Mouse (Mus musculus): ENCODE measurements at regions not wholly inside any gene's neighbourhood (a gene's known extent, or its start where the extent isn't known, plus 50 kb on each side); places are given as distances from the start of the nearest gene placed in this dataset.

DNA sequence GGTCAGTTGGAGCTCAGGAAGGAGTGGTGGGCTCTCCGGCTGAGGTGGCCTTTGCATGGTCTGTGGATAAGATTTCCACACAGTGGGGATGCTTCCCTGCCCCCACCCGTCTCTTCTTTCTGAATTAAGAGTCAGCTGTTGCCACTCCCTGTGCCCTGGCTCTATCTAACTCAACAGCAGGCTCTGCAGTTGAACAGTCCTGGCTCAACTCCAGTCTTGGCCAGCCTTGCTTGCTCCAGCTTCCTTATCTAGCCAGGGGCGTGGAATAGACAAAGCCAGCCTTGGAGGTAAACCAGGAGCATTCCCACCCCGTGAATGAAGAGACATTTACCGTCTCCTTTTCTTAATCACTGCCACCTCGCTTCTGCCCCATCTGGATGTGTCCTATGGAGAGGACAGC lies 89.7 kb downstream of the Mn1 start:
- H3K27ac ChIP-seq (replicated peaks; ENCODE audit: low read depth, low read length), result no peak overlapping the region
- H3K9me3 ChIP-seq (replicated peaks; ENCODE audit: control insufficient read depth, low read length), result no peaks in the 10 kb centered on the region
- H3K36me3 ChIP-seq (replicated peaks; ENCODE audit: control insufficient read depth, insufficient read depth, low read depth, low read length), result no peaks in the 10 kb centered on the region
- DNase-seq (ENCODE audit: low spot score), result no peak
- peaks cover 12% of the 10 kb centered on the region for H3K4me1 ChIP-seq (ENCODE audit: control insufficient read depth, insufficient read depth, low read length)
- no peak overlapping the region for H3K4me2 ChIP-seq (ENCODE audit: low read depth, low read length)
- H3K9ac ChIP-seq (replicated peaks; ENCODE audit: low read length), result no peak overlapping the region; the same call in 1 of the 2 replicates
- no peak for ATAC-seq (replicated peaks; ENCODE audit: insufficient number of reproducible peaks, low FRiP score, low TSS enrichment, low read depth)
- H3K27me3 ChIP-seq (ENCODE audit: control insufficient read depth, insufficient read depth, low read length), result no peaks in the 10 kb centered on the region
- 66% methylated on average over 6 of the region's 6 CpGs for WGBS
- no peak overlapping the region for H3K4me3 ChIP-seq (ENCODE audit: low read depth, low read length)

DNA sequence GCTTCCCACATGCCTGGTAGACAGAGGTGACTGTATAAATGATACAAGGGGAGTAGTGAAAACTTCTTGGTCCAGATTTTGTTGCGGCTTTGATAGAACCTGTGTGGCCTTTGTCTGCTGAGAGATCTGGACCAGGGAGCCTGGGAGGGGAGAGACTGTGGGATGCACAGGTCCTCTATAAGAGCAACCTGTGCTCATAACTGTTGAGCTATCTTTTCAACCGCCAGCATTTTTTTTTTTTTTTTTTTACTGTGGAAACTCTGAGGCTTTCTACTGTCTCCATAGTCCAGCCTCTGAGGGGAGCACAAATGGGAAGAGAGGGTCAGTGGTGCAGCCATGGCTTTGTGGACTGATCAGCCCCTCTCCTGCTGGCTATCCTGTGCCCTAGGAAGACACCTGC lies 90.2 kb downstream of the Mn1 start:
- WGBS, result 100% methylated on average over 2 of the region's 2 CpGs
- Histone ChIP-seq H3K27ac (replicated peaks; ENCODE audit: low read depth, low read length) (no peak overlapping the region), H3K9me3 (replicated peaks; ENCODE audit: control insufficient read depth, low read length) (no peaks in the 10 kb centered on the region), H3K27me3 (ENCODE audit: control insufficient read depth, insufficient read depth, low read length) (no peaks in the 10 kb centered on the region), H3K4me2 (ENCODE audit: low read depth, low read length) (no peak overlapping the region), H3K4me1 (ENCODE audit: control insufficient read depth, insufficient read depth, low read length) (peaks cover 12% of the 10 kb centered on the region), H3K36me3 (replicated peaks; ENCODE audit: control insufficient read depth, insufficient read depth, low read depth, low read length) (no peaks in the 10 kb centered on the region), H3K9ac (replicated peaks; ENCODE audit: low read length) (no peak overlapping the region), H3K4me3 (ENCODE audit: low read depth, low read length) (no peak overlapping the region)
- ATAC-seq (replicated peaks; ENCODE audit: insufficient number of reproducible peaks, low FRiP score, low TSS enrichment, low read depth), result no peak
- DNase-seq (ENCODE audit: low spot score), result no peak

DNA sequence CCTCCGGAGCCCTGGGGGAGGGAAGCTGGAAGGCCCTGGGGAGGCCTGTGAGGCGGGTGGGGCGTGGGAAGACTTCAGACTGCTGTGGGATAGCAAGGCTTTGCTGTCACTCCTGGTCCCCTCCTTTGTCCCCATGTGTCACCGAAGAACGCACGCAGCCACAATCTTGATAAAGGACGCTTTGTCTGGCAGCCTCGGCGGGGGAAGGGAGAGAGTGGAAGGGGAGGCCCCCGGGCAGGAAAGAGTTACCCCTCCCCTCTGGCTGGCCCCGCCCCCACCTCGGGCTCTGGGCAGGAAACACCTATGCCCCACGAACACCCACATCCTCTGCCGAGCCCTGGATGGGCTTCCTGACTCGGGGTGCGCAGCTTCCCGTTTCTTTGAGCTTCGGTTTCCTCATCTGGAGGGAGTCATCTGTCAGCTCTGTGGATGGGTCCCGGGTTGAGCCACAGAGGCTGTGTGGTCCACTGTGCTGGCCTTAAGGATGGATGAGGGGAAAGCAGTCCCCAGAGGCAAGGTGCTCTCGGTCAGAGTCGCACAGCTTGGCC lies 91.9 kb downstream of the Mn1 start:
- Histone ChIP-seq H3K4me1 (ENCODE audit: control insufficient read depth, insufficient read depth, low read length) (peaks cover 12% of the 10 kb centered on the region), H3K27me3 (ENCODE audit: control insufficient read depth, insufficient read depth, low read length) (no peaks in the 10 kb centered on the region), H3K27ac (replicated peaks; ENCODE audit: low read depth, low read length) (peak overlapping the region; percentile 66), H3K4me2 (ENCODE audit: low read depth, low read length) (peak overlapping the region; percentile 47), H3K4me3 (ENCODE audit: low read depth, low read length) (peak overlapping the region; percentile 20; the same call in 1 of the 2 replicates), H3K9ac (replicated peaks; ENCODE audit: low read length) (peak overlapping the region; percentile 51), H3K36me3 (replicated peaks; ENCODE audit: control insufficient read depth, insufficient read depth, low read depth, low read length) (no peaks in the 10 kb centered on the region), H3K9me3 (replicated peaks; ENCODE audit: control insufficient read depth, low read length) (no peaks in the 10 kb centered on the region)
- 1% methylated on average over 21 of the region's 21 CpGs for WGBS
- DNase-seq (ENCODE audit: low spot score) (peak; percentile 87), ATAC-seq (replicated peaks; ENCODE audit: insufficient number of reproducible peaks, low FRiP score, low TSS enrichment, low read depth) (peak; percentile 50)

DNA sequence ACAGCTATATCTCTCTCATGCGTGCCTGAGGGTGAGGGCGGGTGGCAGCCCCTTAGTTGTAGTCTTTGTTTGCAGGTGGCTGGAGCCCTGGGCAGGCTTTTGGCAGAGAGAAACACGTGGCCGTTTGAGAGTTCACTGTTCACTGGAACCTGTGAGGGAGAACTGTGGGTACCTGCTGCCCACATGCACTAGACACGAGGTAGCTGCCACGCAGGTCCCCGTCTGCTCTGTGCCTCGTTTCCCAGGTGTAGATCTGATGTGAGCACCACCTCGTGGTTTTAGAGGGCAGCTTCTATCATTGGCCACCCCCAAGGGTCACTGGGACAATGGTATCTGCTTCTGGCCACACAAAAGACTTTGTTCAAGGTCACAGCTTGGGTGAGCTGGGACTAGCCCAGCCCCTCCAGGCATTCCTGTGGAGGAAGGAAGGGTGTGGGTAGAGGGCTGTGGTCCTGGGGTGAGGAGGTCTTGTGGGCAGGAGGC lies 92.5 kb downstream of the Mn1 start:
- ATAC-seq (replicated peaks; ENCODE audit: insufficient number of reproducible peaks, low FRiP score, low TSS enrichment, low read depth), result peak; percentile 21; the same call in 1 of the 2 replicates
- Histone ChIP-seq H3K9ac (replicated peaks; ENCODE audit: low read length) (peak overlapping the region; percentile 51), H3K9me3 (replicated peaks; ENCODE audit: control insufficient read depth, low read length) (no peaks in the 10 kb centered on the region), H3K36me3 (replicated peaks; ENCODE audit: control insufficient read depth, insufficient read depth, low read depth, low read length) (no peaks in the 10 kb centered on the region), H3K27me3 (ENCODE audit: control insufficient read depth, insufficient read depth, low read length) (no peaks in the 10 kb centered on the region), H3K27ac (replicated peaks; ENCODE audit: low read depth, low read length) (no peak overlapping the region; the same call in 1 of the 2 replicates), H3K4me2 (ENCODE audit: low read depth, low read length) (peak overlapping the region; percentile 47), H3K4me3 (ENCODE audit: low read depth, low read length) (peak overlapping the region; percentile 20; the same call in 1 of the 2 replicates), H3K4me1 (ENCODE audit: control insufficient read depth, insufficient read depth, low read length) (peaks cover 12% of the 10 kb centered on the region)
- peak; percentile 23 for DNase-seq (ENCODE audit: low spot score)
- WGBS, result 10% methylated on average over 9 of the region's 9 CpGs

DNA sequence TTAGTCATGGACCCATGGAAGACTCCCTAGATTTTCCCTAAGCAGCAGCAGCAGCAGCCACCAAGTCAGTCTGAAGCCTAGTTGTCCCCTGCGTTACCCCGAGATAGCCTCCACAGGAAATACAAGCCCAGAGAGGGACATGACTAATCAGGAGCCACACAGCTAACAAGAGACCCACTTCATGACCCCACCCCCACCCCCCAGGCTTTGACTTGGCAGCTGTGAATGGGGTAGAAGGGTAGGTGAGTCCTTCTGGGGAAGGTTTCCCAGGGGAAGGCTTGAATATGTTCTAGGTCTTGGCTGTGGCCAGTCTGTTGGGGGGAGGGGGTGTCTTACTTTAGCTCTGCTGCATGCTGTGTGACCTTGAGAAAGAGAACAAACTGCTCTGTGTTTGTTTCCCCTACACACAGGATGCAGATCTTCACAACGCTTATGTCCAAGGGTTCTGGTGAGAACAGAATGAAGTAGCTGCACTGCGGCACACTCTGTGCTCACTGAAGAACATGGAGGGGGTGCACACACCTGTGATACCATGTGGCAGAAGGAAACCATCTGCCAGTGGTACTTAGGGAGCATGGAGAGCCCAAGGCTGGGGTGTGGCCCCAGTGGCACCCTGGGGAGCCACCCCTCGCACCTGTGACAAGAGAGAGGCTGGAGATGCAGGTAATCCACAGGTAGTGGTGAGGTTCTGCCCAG lies 93.2 kb downstream of the Mn1 start:
- Histone ChIP-seq H3K36me3 (replicated peaks; ENCODE audit: control insufficient read depth, insufficient read depth, low read depth, low read length) (no peaks in the 10 kb centered on the region), H3K4me1 (ENCODE audit: control insufficient read depth, insufficient read depth, low read length) (peaks cover 12% of the 10 kb centered on the region), H3K9ac (replicated peaks; ENCODE audit: low read length) (no peak overlapping the region), H3K27ac (replicated peaks; ENCODE audit: low read depth, low read length) (no peak overlapping the region), H3K9me3 (replicated peaks; ENCODE audit: control insufficient read depth, low read length) (no peaks in the 10 kb centered on the region), H3K4me2 (ENCODE audit: low read depth, low read length) (no peak overlapping the region), H3K27me3 (ENCODE audit: control insufficient read depth, insufficient read depth, low read length) (no peaks in the 10 kb centered on the region), H3K4me3 (ENCODE audit: low read depth, low read length) (no peak overlapping the region)
- no peak for DNase-seq (ENCODE audit: low spot score)
- 69% methylated on average over 5 of the region's 5 CpGs for WGBS
- ATAC-seq (replicated peaks; ENCODE audit: insufficient number of reproducible peaks, low FRiP score, low TSS enrichment, low read depth), result no peak

DNA sequence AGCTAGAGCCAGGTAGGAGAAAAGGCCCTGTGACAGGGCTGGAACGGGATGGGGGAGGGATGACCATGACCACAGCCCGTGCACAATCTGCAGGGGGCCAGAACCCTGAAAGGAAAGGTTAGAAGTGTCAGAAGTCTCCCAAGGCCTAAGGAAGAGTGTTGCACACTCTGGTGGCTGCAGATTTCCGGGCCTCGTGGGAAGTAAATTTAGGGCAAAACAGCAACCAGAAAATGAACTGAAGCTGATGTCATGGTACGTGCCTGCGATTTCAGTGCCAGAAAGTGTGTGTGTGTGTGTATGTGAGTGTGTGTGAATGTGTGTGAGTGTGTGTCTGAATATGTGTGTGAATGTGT lies 93.7 kb downstream of the Mn1 start:
- Histone ChIP-seq H3K9me3 (replicated peaks; ENCODE audit: control insufficient read depth, low read length) (no peaks in the 10 kb centered on the region), H3K27me3 (ENCODE audit: control insufficient read depth, insufficient read depth, low read length) (no peaks in the 10 kb centered on the region), H3K4me2 (ENCODE audit: low read depth, low read length) (no peak overlapping the region), H3K36me3 (replicated peaks; ENCODE audit: control insufficient read depth, insufficient read depth, low read depth, low read length) (no peaks in the 10 kb centered on the region), H3K4me1 (ENCODE audit: control insufficient read depth, insufficient read depth, low read length) (peaks cover 12% of the 10 kb centered on the region), H3K27ac (replicated peaks; ENCODE audit: low read depth, low read length) (no peak overlapping the region), H3K9ac (replicated peaks; ENCODE audit: low read length) (no peak overlapping the region), H3K4me3 (ENCODE audit: low read depth, low read length) (no peak overlapping the region)
- 63% methylated on average over 6 of the region's 6 CpGs for WGBS
- no peak for ATAC-seq (replicated peaks; ENCODE audit: insufficient number of reproducible peaks, low FRiP score, low TSS enrichment, low read depth)
- no peak for DNase-seq (ENCODE audit: low spot score)

DNA sequence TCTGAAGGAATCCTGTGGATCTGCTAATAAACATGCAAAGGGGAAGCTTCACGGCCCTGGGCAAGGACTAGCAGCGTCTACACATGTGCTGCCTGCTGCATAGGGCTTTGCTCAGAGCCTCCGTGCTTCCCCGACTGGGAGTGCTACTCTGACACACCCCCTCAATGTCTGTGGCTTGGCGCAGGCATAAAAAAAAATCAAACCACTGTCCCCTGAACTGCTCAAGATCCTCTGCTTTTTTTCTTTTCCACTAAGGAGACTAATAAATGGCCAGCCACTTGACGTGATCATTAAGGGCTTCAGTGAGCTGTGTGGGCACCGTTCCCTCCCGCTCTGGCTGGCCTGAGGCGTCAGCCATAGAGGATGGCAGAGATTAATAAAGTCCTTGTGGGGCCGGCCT lies 94.8 kb downstream of the Mn1 start:
- no peak overlapping the region for H3K4me2 ChIP-seq (ENCODE audit: low read depth, low read length)
- ATAC-seq (replicated peaks; ENCODE audit: insufficient number of reproducible peaks, low FRiP score, low TSS enrichment, low read depth), result no peak
- no peaks in the 10 kb centered on the region for H3K27me3 ChIP-seq (ENCODE audit: control insufficient read depth, insufficient read depth, low read length)
- H3K4me3 ChIP-seq (ENCODE audit: low read depth, low read length), result no peak overlapping the region
- H3K36me3 ChIP-seq (replicated peaks; ENCODE audit: control insufficient read depth, insufficient read depth, low read depth, low read length), result no peaks in the 10 kb centered on the region
- 22% methylated on average over 10 of the region's 10 CpGs for WGBS
- no peak overlapping the region for H3K27ac ChIP-seq (replicated peaks; ENCODE audit: low read depth, low read length)
- no peaks in the 10 kb centered on the region for H3K9me3 ChIP-seq (replicated peaks; ENCODE audit: control insufficient read depth, low read length)
- no peak for DNase-seq (ENCODE audit: low spot score)
- H3K9ac ChIP-seq (replicated peaks; ENCODE audit: low read length), result no peak overlapping the region
- peaks cover 8% of the 10 kb centered on the region for H3K4me1 ChIP-seq (ENCODE audit: control insufficient read depth, insufficient read depth, low read length)

DNA sequence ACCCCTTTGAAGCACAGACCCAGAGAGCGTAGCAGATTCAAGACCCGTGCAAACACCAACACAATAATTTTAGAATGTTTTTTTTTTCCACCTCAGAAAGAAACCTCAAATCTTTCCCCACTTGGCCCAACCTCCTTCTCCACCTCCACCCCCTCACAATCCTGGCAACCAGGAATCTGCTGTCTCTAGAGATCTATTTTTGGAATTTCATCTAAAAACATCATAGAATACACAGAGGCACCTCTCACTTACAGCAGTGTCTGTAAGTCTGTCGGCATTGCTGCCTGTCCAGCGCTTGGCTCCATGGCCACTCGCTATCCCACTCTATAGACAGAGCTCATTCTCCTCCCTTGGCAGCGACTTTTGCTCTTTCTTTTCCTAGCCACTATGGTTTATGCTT lies 96.8 kb downstream of the Mn1 start:
- WGBS, result 88% methylated on average over 6 of the region's 6 CpGs
- Histone ChIP-seq H3K9me3 (replicated peaks; ENCODE audit: control insufficient read depth, low read length) (no peaks in the 10 kb centered on the region), H3K4me2 (ENCODE audit: low read depth, low read length) (no peak overlapping the region), H3K27me3 (ENCODE audit: control insufficient read depth, insufficient read depth, low read length) (no peaks in the 10 kb centered on the region), H3K4me1 (ENCODE audit: control insufficient read depth, insufficient read depth, low read length) (peaks cover 6% of the 10 kb centered on the region), H3K27ac (replicated peaks; ENCODE audit: low read depth, low read length) (no peak overlapping the region), H3K36me3 (replicated peaks; ENCODE audit: control insufficient read depth, insufficient read depth, low read depth, low read length) (no peaks in the 10 kb centered on the region), H3K9ac (replicated peaks; ENCODE audit: low read length) (no peak overlapping the region), H3K4me3 (ENCODE audit: low read depth, low read length) (no peak overlapping the region)
- DNase-seq (ENCODE audit: low spot score) (no peak), ATAC-seq (replicated peaks; ENCODE audit: insufficient number of reproducible peaks, low FRiP score, low TSS enrichment, low read depth) (no peak)
